Mouse (Mus musculus) liver, postnatal 0 days (tissue): Measurements from ENCODE around the gene Fer1l5. TPM values are rescaled to one million over a fixed set of nuclear protein-coding genes. Genes with fewer than 3 reads are reported as not detected.

Experiments
- ATAC-seq: fragments of 200-750 bp; cut with Nextera tagmentation; 2 replicates; pipeline ENCODE4 v1.8.0; 2017; ENCODE audit warnings: mild to moderate bottlenecking, moderate library complexity
- DNase-seq: peaks from one replicate; pipeline ENCODE4 v3.0.0-alpha.2; 2016
- H3K27ac ChIP-seq: fragments of 300-500 bp; sonication (generic); 2 replicates; pipeline ENCODE4 v1.5.1; 2014; ENCODE audit warnings: antibody characterized with exemption, moderate library complexity, mild to moderate bottlenecking, low read depth
- H3K27me3 ChIP-seq: fragments of 300-500 bp; sonication (generic); 2 replicates; pipeline ENCODE4 v1.6.1; 2014; ENCODE audit warnings: low read length, control low read depth, mixed read lengths; ENCODE audit not compliant: insufficient read depth
- H3K36me3 ChIP-seq: fragments of 300-500 bp; sonication (generic); replicated peaks from 2 replicates; pipeline ENCODE4 v1.6.1; 2014; ENCODE audit warnings: mild to moderate bottlenecking, control low read depth, low read length, moderate library complexity, mixed read lengths; ENCODE audit not compliant: insufficient read depth
- H3K4me1 ChIP-seq: fragments of 300-500 bp; sonication (generic); 2 replicates; pipeline ENCODE4 v1.6.1; 2014; ENCODE audit warnings: antibody characterized with exemption, mild to moderate bottlenecking, control low read depth; ENCODE audit not compliant: insufficient read depth
- H3K4me2 ChIP-seq: fragments of 300-500 bp; sonication (generic); 2 replicates; pipeline ENCODE4 v1.6.1; 2014; ENCODE audit warnings: low read depth, mild to moderate bottlenecking, low read length, moderate library complexity, mixed read lengths
- H3K4me3 ChIP-seq: fragments of 300-500 bp; sonication (generic); 2 replicates; pipeline ENCODE4 v1.5.1; 2014; ENCODE audit warnings: low read depth, low read length
- H3K9ac ChIP-seq: fragments of 300-500 bp; sonication (generic); replicated peaks from 2 replicates; pipeline ENCODE4 v1.6.1; 2014; ENCODE audit warnings: mild to moderate bottlenecking, moderate library complexity
- H3K9me3 ChIP-seq: fragments of 300-500 bp; sonication (generic); 2 replicates; pipeline ENCODE4 v1.6.1; 2016; ENCODE audit warnings: mild to moderate bottlenecking, control low read depth, low read length, mixed read lengths
- CTCF ChIP-seq: sonication (generic); IDR thresholded peaks from 2 replicates; pipeline ENCODE4 v1.5.1; 2016; ENCODE audit warnings: antibody characterized with exemption, low read depth
- EP300 ChIP-seq: IDR thresholded peaks from 2 replicates; pipeline ENCODE4 v1.6.1; 2016; ENCODE audit warnings: antibody characterized with exemption, low read depth, mild to moderate bottlenecking
- WGBS: fragments of 180-500 bp; shearing (Covaris S2); extraction: QIAGEN DNeasy Blood & Tissue Kit; methylation state at CpG from one replicate; pipeline ENCODE4 v1.1.7; 2014; ENCODE audit not compliant: insufficient replicate concordance; 5-methylcytosine and 5-hydroxymethylcytosine counted together
- polyA plus RNA-seq: library from polyadenylated mRNA; unstranded; fragments of >200 nt; fragmentation: Nextera tagmentation; extraction: Ambion mirVana; gene quantifications from 2 replicates; pipeline ENCODE4 v1.2.1, GENCODE M21; 2015

Fer1l5 gene
- polyA plus RNA-seq, 1 experiment from 2014 or later, result 0.12 TPM

DNA sequence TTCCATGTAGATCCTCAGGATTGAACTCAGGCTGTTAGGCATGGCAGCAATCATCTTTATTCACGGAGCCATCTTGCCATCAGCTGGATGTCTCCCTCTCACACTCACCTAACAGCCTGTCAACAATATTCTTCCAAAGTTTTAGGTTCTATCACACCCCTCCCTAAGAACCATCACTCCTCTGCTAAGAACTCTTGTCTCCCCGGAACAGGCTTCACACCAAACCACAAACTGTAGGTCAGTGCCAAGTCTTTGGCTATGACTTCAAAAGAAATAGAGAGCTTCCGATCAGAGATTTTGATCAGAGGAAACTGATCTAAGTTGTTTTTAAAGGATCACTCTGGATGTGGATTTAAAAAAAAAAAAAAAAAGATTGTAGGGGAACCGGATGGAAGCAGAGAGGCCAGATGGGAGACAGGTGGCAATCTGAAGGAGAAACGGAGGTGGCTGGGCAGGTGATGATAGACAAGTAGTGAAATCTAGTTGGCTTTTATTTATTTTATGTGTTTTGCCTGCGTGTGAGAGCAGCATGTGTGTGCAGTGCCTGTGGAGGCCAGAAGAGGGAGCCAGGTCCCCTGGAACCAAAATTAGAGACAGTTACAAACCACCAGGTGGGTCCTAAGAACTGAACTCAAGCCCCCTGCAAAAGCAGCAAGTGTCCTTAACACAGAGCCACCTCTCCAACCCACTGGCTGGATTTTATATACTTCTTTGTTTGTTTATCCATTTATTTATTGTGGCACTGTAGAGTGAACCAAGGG lies 82.1 kb downstream of the Fer1l5 start:
- no peaks in the 10 kb centered on the region for H3K36me3 ChIP-seq
- WGBS, result 75% methylated on average over 6 of the region's 6 CpGs
- no peak overlapping the region for H3K4me2 ChIP-seq
- ATAC-seq (no peak), DNase-seq (no peak)
- H3K9ac ChIP-seq, result no peak overlapping the region
- no peaks in the 10 kb centered on the region for H3K27me3 ChIP-seq
- H3K4me3 ChIP-seq, result no peak overlapping the region
- H3K4me1 ChIP-seq, result 0 out of 2 replicates have a peak, but pooled peaks cover 3% of the 10 kb centered on the region
- H3K9me3 ChIP-seq, result no peaks in the 10 kb centered on the region
- TF ChIP-seq EP300, result no peak
- TF ChIP-seq CTCF, result peak; percentile 41
- H3K27ac ChIP-seq, result no peak overlapping the region

DNA sequence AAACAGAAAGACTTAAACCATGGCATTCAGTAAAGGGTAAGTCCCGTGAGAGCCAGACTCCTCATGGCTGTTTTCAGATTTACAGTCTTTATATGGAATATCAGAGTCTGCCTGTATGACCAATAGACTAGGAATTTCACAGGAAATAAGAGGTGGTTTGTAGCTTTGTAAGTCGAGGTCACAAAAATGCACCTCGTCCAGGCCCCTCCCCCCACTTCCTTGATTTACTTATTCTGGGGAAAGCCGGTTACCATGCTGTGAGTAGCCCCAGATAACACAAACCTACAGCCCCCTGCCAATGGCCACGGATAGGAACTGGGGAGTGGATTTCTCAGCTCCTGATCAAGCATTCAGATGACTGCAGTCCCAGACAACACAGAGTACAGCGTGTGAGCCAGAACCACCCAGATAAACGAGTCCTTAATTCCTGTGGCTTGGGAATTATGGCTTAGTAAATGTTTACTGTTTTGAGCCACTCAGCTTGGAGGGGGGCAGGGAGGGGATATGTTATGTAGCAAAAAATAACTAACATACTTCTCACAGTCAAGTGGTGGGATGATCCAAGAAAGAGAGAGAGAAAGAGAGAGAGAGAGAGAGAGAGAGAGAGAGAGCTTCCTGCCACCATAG lies 85.4 kb downstream of the Fer1l5 start:
- no peak for ATAC-seq
- 0 out of 2 replicates have a peak, but pooled peaks cover 3% of the 10 kb centered on the region for H3K4me1 ChIP-seq
- no peak overlapping the region for H3K4me2 ChIP-seq
- no peaks in the 10 kb centered on the region for H3K27me3 ChIP-seq
- TF ChIP-seq CTCF, result no peak
- TF ChIP-seq EP300, result no peak
- no peak overlapping the region for H3K9ac ChIP-seq
- no peaks in the 10 kb centered on the region for H3K36me3 ChIP-seq
- 23% methylated on average over 7 of the region's 7 CpGs for WGBS
- no peak overlapping the region for H3K27ac ChIP-seq
- no peak overlapping the region for H3K4me3 ChIP-seq
- no peaks in the 10 kb centered on the region for H3K9me3 ChIP-seq
- no peak for DNase-seq

DNA sequence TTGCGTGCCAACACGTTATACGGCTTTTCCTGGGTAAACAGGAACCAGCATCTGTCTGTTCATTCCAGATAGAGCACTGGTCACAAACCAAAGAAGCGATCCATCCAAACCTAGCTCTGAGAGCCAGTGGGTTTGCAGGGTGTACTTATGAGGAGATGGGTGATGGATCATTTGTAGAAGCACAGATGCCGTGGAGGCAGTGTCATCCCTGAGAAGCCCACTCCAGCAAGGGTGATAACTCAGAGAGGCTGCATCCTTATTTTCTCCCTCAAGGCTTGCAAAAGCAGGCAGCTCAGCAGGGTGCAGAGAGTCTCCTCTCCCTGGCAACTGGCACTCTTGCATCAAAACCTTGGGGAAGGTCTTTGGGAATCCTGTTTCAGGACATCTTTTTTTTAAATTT lies 86.1 kb downstream of the Fer1l5 start:
- Histone ChIP-seq H3K27me3 (no peaks in the 10 kb centered on the region), H3K4me1 (0 out of 2 replicates have a peak, but pooled peaks cover 3% of the 10 kb centered on the region), H3K36me3 (no peaks in the 10 kb centered on the region), H3K9me3 (no peaks in the 10 kb centered on the region), H3K27ac (no peak overlapping the region), H3K4me2 (no peak overlapping the region), H3K4me3 (no peak overlapping the region), H3K9ac (no peak overlapping the region)
- TF ChIP-seq CTCF (no peak), EP300 (no peak)
- DNase-seq (no peak), ATAC-seq (no peak)
- WGBS, result 44% methylated on average over 5 of the region's 5 CpGs

DNA sequence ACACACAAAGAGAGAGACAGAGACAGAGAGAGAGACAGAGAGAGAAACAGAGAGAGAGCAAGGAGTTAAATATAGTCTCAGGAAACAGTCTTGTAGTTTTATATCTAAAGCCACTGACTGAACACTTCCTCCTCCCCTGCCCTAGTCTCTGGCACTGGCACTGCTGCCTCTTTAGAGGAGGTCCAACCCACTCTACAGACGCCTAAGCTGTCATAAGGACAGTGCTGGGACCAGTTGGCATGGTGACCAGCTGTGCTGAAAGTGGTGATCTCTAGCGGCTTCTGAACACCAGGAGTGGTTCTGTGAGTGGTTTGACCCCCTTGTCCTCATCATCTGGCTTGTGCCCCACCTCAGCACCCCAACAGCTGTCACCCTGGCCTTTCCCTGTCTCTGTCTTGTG lies 89.7 kb downstream of the Fer1l5 start:
- H3K4me3 ChIP-seq, result no peak overlapping the region
- no peaks in the 10 kb centered on the region for H3K9me3 ChIP-seq
- 0 out of 2 replicates have a peak, but pooled peaks cover 10% of the 10 kb centered on the region for H3K4me1 ChIP-seq
- no peak overlapping the region for H3K27ac ChIP-seq
- no peak overlapping the region for H3K4me2 ChIP-seq
- no peaks in the 10 kb centered on the region for H3K36me3 ChIP-seq
- WGBS, result 14% methylated on average over 2 of the region's 2 CpGs
- ATAC-seq (no peak), DNase-seq (no peak)
- no peak overlapping the region for H3K9ac ChIP-seq
- no peak for TF ChIP-seq EP300
- no peak for TF ChIP-seq CTCF
- no peaks in the 10 kb centered on the region for H3K27me3 ChIP-seq

DNA sequence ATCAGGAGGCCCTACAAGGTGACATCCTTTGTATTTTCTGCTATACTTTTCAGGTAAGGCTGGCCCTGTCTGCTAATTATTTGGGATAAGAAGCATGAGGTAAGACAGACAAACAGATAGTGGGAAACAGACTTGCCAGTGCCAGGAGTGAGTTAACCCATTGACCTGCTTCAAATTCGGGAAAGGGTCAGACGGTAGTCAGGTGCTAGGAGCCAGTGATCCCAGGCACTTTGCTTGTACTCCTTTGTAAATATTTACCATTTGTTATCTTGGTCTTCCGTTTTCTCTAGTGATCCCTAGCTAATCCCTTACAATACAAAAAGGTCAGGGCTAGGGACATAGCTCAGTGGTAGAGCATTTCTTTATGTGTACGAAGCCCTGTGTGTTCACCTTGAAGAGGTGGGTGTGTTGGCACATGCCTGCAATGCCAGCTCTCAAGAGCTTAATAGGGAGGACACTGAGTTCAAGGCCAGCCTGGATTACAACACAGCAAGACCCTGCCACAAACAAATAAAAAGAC lies 93.6 kb downstream of the Fer1l5 start:
- Histone ChIP-seq H3K27ac (no peak overlapping the region), H3K4me1 (peaks cover 24% of the 10 kb centered on the region), H3K9ac (no peak overlapping the region), H3K36me3 (no peaks in the 10 kb centered on the region), H3K4me2 (no peak overlapping the region), H3K27me3 (no peaks in the 10 kb centered on the region), H3K4me3 (no peak overlapping the region), H3K9me3 (no peaks in the 10 kb centered on the region)
- TF ChIP-seq EP300, result 0 out of 2 replicates have a peak, but pooled peaks have one; percentile 26
- TF ChIP-seq CTCF, result no peak
- DNase-seq, result no peak
- ATAC-seq, result no peak
- 56% methylated on average over 4 of the region's 4 CpGs for WGBS

DNA sequence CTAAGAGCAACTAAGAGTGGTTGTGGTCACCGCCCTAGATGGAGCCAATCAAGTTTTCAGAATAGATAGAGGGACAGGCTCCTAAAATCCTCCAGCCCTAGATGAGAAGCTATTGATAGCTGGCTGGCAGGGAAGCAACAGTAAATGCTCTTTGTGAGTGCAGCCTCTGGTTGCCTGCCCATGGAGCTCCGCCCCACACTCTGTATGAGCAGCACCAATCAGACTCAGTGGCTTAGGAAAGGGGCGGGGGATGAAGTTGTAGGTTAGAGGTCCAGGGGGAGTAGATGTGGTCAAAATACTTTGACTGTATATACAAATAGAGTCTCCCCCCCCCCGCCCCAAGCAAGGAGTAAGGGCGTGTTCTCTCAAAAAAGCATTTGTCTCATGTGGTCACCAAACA lies 95.4 kb downstream of the Fer1l5 start:
- no peak overlapping the region for H3K9ac ChIP-seq
- no peak overlapping the region for H3K4me2 ChIP-seq
- 61% methylated on average over 5 of the region's 5 CpGs for WGBS
- H3K27ac ChIP-seq, result no peak overlapping the region
- H3K4me3 ChIP-seq, result no peak overlapping the region
- no peaks in the 10 kb centered on the region for H3K9me3 ChIP-seq
- H3K27me3 ChIP-seq, result peaks cover 5% of the 10 kb centered on the region; the same call in 1 of the 2 replicates
- TF ChIP-seq EP300 (no peak), CTCF (no peak)
- DNase-seq (peak; percentile 30), ATAC-seq (no peak)
- H3K36me3 ChIP-seq, result no peaks in the 10 kb centered on the region
- peaks cover 37% of the 10 kb centered on the region for H3K4me1 ChIP-seq
